Mouse (Mus musculus): ENCODE results near the gene Ppm1a.

GRCm38 (mm10) chr12:72719046-72719445 is 38.2 kb upstream of the Ppm1a start:
- TF ChIP-seq CTCF (IDR thresholded peaks at IDR 0.05; ENCODE audit: borderline replicate concordance, insufficient read depth, low read depth, low read length) = no peak
- TF ChIP-seq POLR2A (IDR thresholded peaks at IDR 0.05; ENCODE audit: borderline replicate concordance, insufficient read depth, low read length) = no peak
